Mouse (Mus musculus): ENCODE measurements around the gene Chadl. TPM values are rescaled to one million over a fixed set of nuclear protein-coding genes. Genes with fewer than 3 reads are reported as not detected.
"Not testable (repeated sequence)": the region's sequence is repeated elsewhere in the genome, so short reads cannot be mapped to it uniquely, and the experiment has no call there.

The Chadl gene
- total and polyA plus RNA-seq, 2 experiments from 2014 or later, result 43.1 to 45.6 TPM

DNA sequence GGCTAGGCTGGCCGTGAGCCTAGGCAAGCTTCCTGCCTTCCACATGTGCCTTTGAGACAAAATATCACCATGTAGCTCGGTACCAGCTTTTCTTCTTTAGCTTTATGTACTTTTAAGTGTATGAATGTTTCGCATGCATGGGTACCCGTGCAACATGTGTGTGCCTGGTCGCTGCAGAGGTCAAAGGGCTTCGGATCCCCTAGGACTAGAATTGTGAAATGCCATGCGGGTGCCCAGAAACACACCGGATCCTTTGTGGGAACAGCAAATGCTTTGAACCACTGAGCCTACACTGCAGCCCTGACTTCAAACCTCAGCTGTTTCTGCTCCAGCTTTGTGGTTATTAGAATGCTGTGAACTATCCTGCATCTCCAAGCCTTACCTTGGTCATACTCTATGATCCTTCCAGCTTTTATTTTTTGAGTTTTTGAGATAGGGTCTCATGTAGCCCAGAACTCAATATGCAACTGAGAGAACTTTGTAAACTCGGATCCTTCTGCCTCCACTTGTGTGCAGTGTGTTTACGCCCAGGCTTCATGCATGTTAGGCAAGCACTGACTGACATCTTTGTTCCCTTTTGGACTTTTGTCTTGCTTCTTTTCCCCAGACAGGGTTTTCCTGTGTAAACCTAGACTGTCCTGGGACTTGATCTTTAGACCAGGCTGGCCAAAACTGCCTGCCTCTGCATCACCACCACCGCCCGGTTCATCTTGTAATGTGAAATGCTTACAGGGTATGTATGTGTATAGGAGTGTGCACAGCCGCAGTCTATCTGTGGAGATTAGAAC lies 5.4 kb upstream of the Chadl start:
- Histone ChIP-seq H3K27me3 (ENCODE audit: insufficient read depth, low read length) (no peaks in the 10 kb centered on the region), H3K9me3 (ENCODE audit: low read length) (no peaks in the 10 kb centered on the region), H3K4me3 (ENCODE audit: low read length) (no peak overlapping the region), H3K9ac (replicated peaks; ENCODE audit: low read length) (no peak overlapping the region), H3K36me3 (ENCODE audit: insufficient read depth, low read length) (peaks cover 30% of the 10 kb centered on the region), H3K27ac (no peak overlapping the region), H3K4me1 (ENCODE audit: insufficient read depth, low read length) (no peaks in the 10 kb centered on the region), H3K4me2 (ENCODE audit: low read depth, low read length) (no peak overlapping the region)
- WGBS, result 88% methylated on average over 13 of the region's 13 CpGs
- DNase-seq (ENCODE audit: low spot score) (no peak), ATAC-seq (0 out of 2 replicates have a peak, but pooled peaks have one; percentile 3)
- no peak for TF ChIP-seq CTCF (IDR thresholded peaks at IDR 0.05; ENCODE audit: low read depth)

DNA sequence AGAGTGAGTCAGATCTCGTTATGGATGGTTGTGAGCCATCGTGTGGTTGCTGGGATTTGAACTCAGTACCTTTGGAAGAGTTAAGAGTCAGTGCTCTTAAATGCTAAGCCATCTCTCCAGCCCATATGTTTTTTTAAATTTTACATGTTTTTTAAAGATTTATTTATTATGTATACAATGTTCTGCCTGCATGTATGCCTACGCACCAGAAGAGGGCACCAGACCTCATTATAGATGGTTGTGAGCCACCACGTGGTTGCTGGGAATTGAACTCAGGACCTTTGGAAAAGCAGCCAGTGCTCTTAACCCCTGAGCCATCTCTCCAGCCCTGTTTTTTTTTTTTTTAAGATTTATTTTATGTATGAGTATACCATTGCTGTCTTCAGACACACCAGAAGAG lies 4.3 kb upstream of the Chadl start:
- H3K36me3 ChIP-seq (ENCODE audit: insufficient read depth, low read length), result peaks cover 28% of the 10 kb centered on the region
- TF ChIP-seq CTCF (IDR thresholded peaks at IDR 0.05; ENCODE audit: low read depth), result peak; percentile 34

GRCm38 (mm10) chr15:81700601-81701000 lies 3.5 kb upstream of the Chadl start:
- DNase-seq (ENCODE audit: low spot score) (no peak), ATAC-seq (no peak)
- Histone ChIP-seq H3K4me1 (ENCODE audit: insufficient read depth, low read length) (no peaks in the 10 kb centered on the region), H3K4me2 (ENCODE audit: low read depth, low read length) (no peak overlapping the region), H3K36me3 (ENCODE audit: insufficient read depth, low read length) (peaks cover 20% of the 10 kb centered on the region), H3K4me3 (ENCODE audit: low read length) (no peak overlapping the region), H3K9ac (replicated peaks; ENCODE audit: low read length) (no peak overlapping the region), H3K27ac (no peak overlapping the region), H3K9me3 (ENCODE audit: low read length) (no peaks in the 10 kb centered on the region), H3K27me3 (ENCODE audit: insufficient read depth, low read length) (no peaks in the 10 kb centered on the region)
- 82% methylated on average over 8 of the region's 8 CpGs for WGBS
- TF ChIP-seq CTCF (IDR thresholded peaks at IDR 0.05; ENCODE audit: low read depth), result no peak

More for the DNA sequence above, 4.3 kb upstream of the Chadl start:
- ATAC-seq; H3K4me1 ChIP-seq (ENCODE audit: insufficient read depth, low read length); H3K4me3 ChIP-seq (ENCODE audit: low read length); H3K9ac ChIP-seq (replicated peaks; ENCODE audit: low read length); DNase-seq (ENCODE audit: low spot score); H3K9me3 ChIP-seq (ENCODE audit: low read length); H3K27ac ChIP-seq; H3K4me2 ChIP-seq (ENCODE audit: low read depth, low read length); H3K27me3 ChIP-seq (ENCODE audit: insufficient read depth, low read length): not testable (repeated sequence)
- WGBS, result 83% methylated on average over 4 of the region's 4 CpGs

GRCm38 (mm10) chr15:81700161-81700560 lies 3.1 kb upstream of the Chadl start:
- no peak overlapping the region for H3K4me3 ChIP-seq (ENCODE audit: low read length)
- TF ChIP-seq CTCF (IDR thresholded peaks at IDR 0.05; ENCODE audit: low read depth), result no peak
- ATAC-seq (no peak), DNase-seq (ENCODE audit: low spot score) (no peak)
- H3K36me3 ChIP-seq (ENCODE audit: insufficient read depth, low read length), result peaks cover 16% of the 10 kb centered on the region
- no peak overlapping the region for H3K27ac ChIP-seq
- H3K9me3 ChIP-seq (ENCODE audit: low read length), result no peaks in the 10 kb centered on the region
- H3K9ac ChIP-seq (replicated peaks; ENCODE audit: low read length), result no peak overlapping the region
- H3K4me2 ChIP-seq (ENCODE audit: low read depth, low read length), result no peak overlapping the region
- no peaks in the 10 kb centered on the region for H3K4me1 ChIP-seq (ENCODE audit: insufficient read depth, low read length)
- WGBS, result 78% methylated on average over 2 of the region's 2 CpGs
- no peaks in the 10 kb centered on the region for H3K27me3 ChIP-seq (ENCODE audit: insufficient read depth, low read length)

GRCm38 (mm10) chr15:81698532-81698931 lies 1.4 kb upstream of the Chadl start:
- no peak overlapping the region for H3K4me2 ChIP-seq (ENCODE audit: low read depth, low read length)
- 79% methylated on average over 2 of the region's 2 CpGs for WGBS
- no peak overlapping the region for H3K27ac ChIP-seq
- no peak overlapping the region for H3K9ac ChIP-seq (replicated peaks; ENCODE audit: low read length)
- H3K27me3 ChIP-seq (ENCODE audit: insufficient read depth, low read length), result no peaks in the 10 kb centered on the region
- H3K9me3 ChIP-seq (ENCODE audit: low read length), result no peaks in the 10 kb centered on the region
- H3K4me1 ChIP-seq (ENCODE audit: insufficient read depth, low read length), result no peaks in the 10 kb centered on the region; the same call in 1 of the 2 replicates
- ATAC-seq (no peak), DNase-seq (ENCODE audit: low spot score) (no peak)
- H3K36me3 ChIP-seq (ENCODE audit: insufficient read depth, low read length), result peaks cover 4% of the 10 kb centered on the region; the same call in 1 of the 2 replicates
- no peak overlapping the region for H3K4me3 ChIP-seq (ENCODE audit: low read length)
- TF ChIP-seq CTCF (IDR thresholded peaks at IDR 0.05; ENCODE audit: low read depth), result no peak

DNA sequence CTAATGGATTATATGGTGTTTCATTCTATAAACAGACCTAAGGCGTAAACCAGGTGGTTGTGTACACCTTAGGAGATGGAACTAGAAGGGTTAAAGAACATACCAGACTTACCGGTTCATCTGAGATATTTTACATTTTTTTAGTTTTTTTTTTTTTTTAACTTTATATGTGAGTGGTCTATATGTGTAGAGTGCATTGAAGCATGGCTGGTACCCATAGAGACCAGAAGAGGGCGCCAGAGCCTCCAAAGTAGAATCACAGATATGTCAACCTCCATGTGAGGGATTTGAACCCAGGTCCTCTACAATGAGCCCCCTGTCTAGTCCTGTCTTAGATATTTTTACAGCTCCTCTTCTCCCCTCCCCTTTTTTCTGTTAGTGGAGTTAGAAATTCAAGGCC lies 760 bp upstream of the Chadl start:
- Histone ChIP-seq H3K27ac (no peak overlapping the region; the same call in 1 of the 2 replicates), H3K4me1 (ENCODE audit: insufficient read depth, low read length) (peaks cover 2% of the 10 kb centered on the region), H3K4me2 (ENCODE audit: low read depth, low read length) (no peak overlapping the region), H3K9ac (replicated peaks; ENCODE audit: low read length) (no peak overlapping the region), H3K27me3 (ENCODE audit: insufficient read depth, low read length) (no peaks in the 10 kb centered on the region), H3K9me3 (ENCODE audit: low read length) (no peaks in the 10 kb centered on the region), H3K36me3 (ENCODE audit: insufficient read depth, low read length) (no peaks in the 10 kb centered on the region), H3K4me3 (ENCODE audit: low read length) (no peak overlapping the region)
- ATAC-seq (no peak), DNase-seq (ENCODE audit: low spot score) (peak; percentile 76)
- WGBS, result 48% methylated on average over 3 of the region's 3 CpGs
- peak; percentile 65 for TF ChIP-seq CTCF (IDR thresholded peaks at IDR 0.05; ENCODE audit: low read depth)

GRCm38 (mm10) chr15:81694891-81695290 lies 2.2 kb downstream of the Chadl start:
- Histone ChIP-seq H3K27ac (peak overlapping the region; percentile 73; the same call in 1 of the 2 replicates), H3K36me3 (ENCODE audit: insufficient read depth, low read length) (no peaks in the 10 kb centered on the region), H3K4me3 (ENCODE audit: low read length) (peak overlapping the region; percentile 54), H3K4me2 (ENCODE audit: low read depth, low read length) (peak overlapping the region; percentile 85), H3K27me3 (ENCODE audit: insufficient read depth, low read length) (no peaks in the 10 kb centered on the region), H3K9me3 (ENCODE audit: low read length) (no peaks in the 10 kb centered on the region), H3K9ac (replicated peaks; ENCODE audit: low read length) (peak overlapping the region; percentile 85), H3K4me1 (ENCODE audit: insufficient read depth, low read length) (peaks cover 11% of the 10 kb centered on the region)
- no peak for ATAC-seq
- DNase-seq (ENCODE audit: low spot score), result no peak
- no peak for TF ChIP-seq CTCF (IDR thresholded peaks at IDR 0.05; ENCODE audit: low read depth)
- 30% methylated on average over 15 of the region's 19 CpGs for WGBS

Data from hindbrain, postnatal 0 days (tissue).